Comparison of ENCODE assay signal across 24 mouse cellular contexts in genomic region chr7:75410641-75411040, GRCm38 (mm10).
"Had no signal": no experiment of that assay in that cellular context is flagged by ENCODE, and none has a peak within 500 bp of the region (broad histone marks: within the 10 kb centered on the region; RNA-seq: fewer than 3 reads in every experiment).

No protein-coding gene starts in this region.

- H3K27me3 ChIP-seq: heart, embryonic 13.5 days; heart, embryonic 15.5 days; hindbrain, embryonic 13.5 days; hindbrain, embryonic 15.5 days; intestine, embryonic 15.5 days; limb, embryonic 12.5 days; liver, embryonic 13.5 days had no signal

- H3K27ac ChIP-seq: heart, embryonic 13.5 days; heart, embryonic 15.5 days; hindbrain, embryonic 13.5 days; hindbrain, embryonic 15.5 days; hindbrain, postnatal 0 days; layer of hippocampus, adult 2 months; left cerebral cortex, adult 2 months; limb, embryonic 10.5 days; limb, embryonic 12.5 days; liver, embryonic 13.5 days had no signal

- H3K4me3 ChIP-seq: heart, embryonic 13.5 days; heart, embryonic 15.5 days; hindbrain, embryonic 13.5 days; hindbrain, embryonic 15.5 days; intestine, embryonic 15.5 days; layer of hippocampus, adult 2 months; left cerebral cortex, adult 2 months; limb, embryonic 10.5 days; limb, embryonic 12.5 days; liver, embryonic 13.5 days had no signal

- H3K9ac ChIP-seq: heart, embryonic 13.5 days; heart, embryonic 15.5 days; hindbrain, embryonic 13.5 days; hindbrain, embryonic 15.5 days; intestine, embryonic 15.5 days; limb, embryonic 12.5 days; liver, embryonic 13.5 days had no signal

- H3K36me3 ChIP-seq: heart, embryonic 13.5 days; heart, embryonic 15.5 days; hindbrain, embryonic 13.5 days; hindbrain, embryonic 15.5 days; intestine, embryonic 15.5 days; limb, embryonic 10.5 days; limb, embryonic 12.5 days; liver, embryonic 13.5 days had no signal

- H3K9me3 ChIP-seq: heart, embryonic 13.5 days; heart, embryonic 15.5 days; hindbrain, embryonic 13.5 days; hindbrain, embryonic 15.5 days; intestine, embryonic 15.5 days; limb, embryonic 10.5 days; limb, embryonic 12.5 days; liver, embryonic 13.5 days had no signal

- ATAC-seq: hindbrain, postnatal 0 days; intestine, embryonic 15.5 days had no signal

- H3K4me1 ChIP-seq: hindbrain, embryonic 13.5 days; hindbrain, embryonic 15.5 days; limb, embryonic 12.5 days; liver, embryonic 13.5 days had no signal

- H3K4me2 ChIP-seq: heart, embryonic 11.5 days; heart, embryonic 13.5 days; heart, embryonic 15.5 days; hindbrain, embryonic 13.5 days; hindbrain, embryonic 15.5 days; intestine, embryonic 15.5 days; limb, embryonic 12.5 days; liver, embryonic 11.5 days; liver, embryonic 13.5 days had no signal

- DNase-seq: gastrocnemius, postnatal 14 days; gastrocnemius, postnatal 36 days; heart, adult 18-20 months; heart, postnatal 14 days; heart, postnatal 36 days; kidney, adult 18-20 months; kidney, adult 8-10 months; kidney, postnatal 10 days; kidney, postnatal 25 days; kidney, postnatal 4 days; liver; liver, embryonic 13.5 days had no signal
